ENCODE assay signal across 8 mouse cellular contexts in the genomic region with DNA sequence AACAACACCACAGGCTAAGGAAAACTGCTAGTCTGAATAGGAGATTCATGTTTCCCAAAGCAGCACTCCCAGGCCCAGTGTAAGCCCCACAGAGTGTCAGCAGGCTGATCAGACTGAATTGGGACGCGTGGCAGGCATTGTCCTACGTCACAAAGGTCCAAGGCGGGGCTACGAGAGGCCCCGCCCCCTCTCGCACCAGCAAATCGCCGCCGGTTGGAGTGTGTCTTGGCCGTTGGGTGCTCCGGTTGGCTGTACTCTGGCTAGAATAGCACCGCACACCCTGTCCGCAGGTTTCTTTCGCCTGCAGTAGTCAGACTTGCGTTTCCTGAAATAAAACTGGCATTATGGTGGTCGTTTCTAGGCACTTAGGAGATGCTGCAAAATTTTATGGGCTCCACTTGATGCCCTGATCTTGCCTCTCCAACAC. TPM values are rescaled to one million over a fixed set of nuclear protein-coding genes. Genes with fewer than 3 reads are reported as not detected.
DNase-seq lines count a peak whose midpoint lies in the region; ATAC-seq and TF ChIP-seq lines count a peak whose summit lies in the region.

A gene (minus strand): TSS at position 151 of the 427 bp plus-strand sequence.

- H3K9me3 ChIP-seq in heart, embryonic 13.5 days: no peaks in the 10 kb centered on the region
- H3K9me3 ChIP-seq in kidney, postnatal 0 days (replicated peaks; ENCODE audit: low read length): no peaks in the 10 kb centered on the region
- no peaks in the 10 kb centered on the region for H3K9me3 ChIP-seq in liver, embryonic 11.5 days (ENCODE audit: control insufficient read depth, low read length)

- peak; percentile 95 for DNase-seq in kidney, postnatal 0 days (ENCODE audit: low spot score)
- DNase-seq in liver, embryonic 11.5 days (ENCODE audit: low spot score): peak; percentile 94
- peak; percentile 86 to 93 for DNase-seq in spleen, postnatal 4 days (ENCODE audit: low spot score in 2 of 2)

- ATAC-seq in CD4-positive, CD25-positive, alpha-beta regulatory T cell, adult 4 months: peak; percentile 85
- peak; percentile 91 for ATAC-seq in erythroid progenitor cell, adult 5-6 weeks (replicated peaks; ENCODE audit: low FRiP score, poor library complexity, severe bottlenecking)
- ATAC-seq in heart, embryonic 13.5 days (ENCODE audit: extremely low read depth, insufficient number of reproducible peaks, low FRiP score, low TSS enrichment): peak; percentile 85
- ATAC-seq in kidney, postnatal 0 days (replicated peaks; ENCODE audit: low FRiP score, low read depth): peak; percentile 93
- ATAC-seq in liver, embryonic 11.5 days (replicated peaks; ENCODE audit: low FRiP score): peak; percentile 90

- WGBS in heart, embryonic 13.5 days: under 1% methylated on average over 17 of the region's 17 CpGs
- WGBS in kidney, postnatal 0 days: 2% methylated on average over 17 of the region's 17 CpGs
- WGBS in liver, embryonic 11.5 days: under 1% methylated on average over 17 of the region's 17 CpGs

- peak within 1 kb of the TSS; percentile 82 for H3K27ac ChIP-seq in brown adipose tissue, adult 24 weeks (replicated peaks; ENCODE audit: low read depth, low read length)
- H3K27ac ChIP-seq in heart, embryonic 13.5 days (replicated peaks): peak within 1 kb of the TSS; percentile 79
- peak within 1 kb of the TSS; percentile 88 for H3K27ac ChIP-seq in kidney, postnatal 0 days
- H3K27ac ChIP-seq in liver, embryonic 11.5 days (ENCODE audit: low read depth, low read length): peak within 1 kb of the TSS; percentile 71

- H3ac ChIP-seq in myocyte (ENCODE audit: control insufficient read depth, insufficient read length): no peak within 1 kb of the TSS

- peaks cover 25% of the 10 kb centered on the region for H3K79me2 ChIP-seq in myocyte (ENCODE audit: control insufficient read depth, insufficient read depth)

- H3K4me1 ChIP-seq in brown adipose tissue, adult 24 weeks (ENCODE audit: control insufficient read depth, insufficient read depth, insufficient read length, low read length): peaks cover 10% of the 10 kb centered on the region
- H3K4me1 ChIP-seq in heart, embryonic 13.5 days: peaks cover 37% of the 10 kb centered on the region
- peaks cover 11% of the 10 kb centered on the region; the same call in 1 of the 2 replicates for H3K4me1 ChIP-seq in kidney, postnatal 0 days (replicated peaks; ENCODE audit: insufficient read depth, low read length)
- H3K4me1 ChIP-seq in liver, embryonic 11.5 days (replicated peaks; ENCODE audit: control insufficient read depth, insufficient read depth, low read length): peaks cover 10% of the 10 kb centered on the region

- H3K4me3 ChIP-seq in brown adipose tissue, adult 24 weeks (ENCODE audit: insufficient read depth, low read depth, low read length): peak within 1 kb of the TSS; percentile 74
- H3K4me3 ChIP-seq in heart, embryonic 13.5 days: peak within 1 kb of the TSS; percentile 59
- peak within 1 kb of the TSS; percentile 50 for H3K4me3 ChIP-seq in kidney, postnatal 0 days (replicated peaks; ENCODE audit: low read depth, low read length)
- peak within 1 kb of the TSS; percentile 60 for H3K4me3 ChIP-seq in liver, embryonic 11.5 days (ENCODE audit: low read depth, low read length)
- H3K4me3 ChIP-seq in myocyte: peak within 1 kb of the TSS; percentile 33

- TF ChIP-seq CTCF in kidney, postnatal 0 days (IDR thresholded peaks at IDR 0.05; ENCODE audit: low read depth): no peak

- no peaks in the 10 kb centered on the region; the same call in 1 of the 2 replicates for H3K36me3 ChIP-seq in heart, embryonic 13.5 days
- H3K36me3 ChIP-seq in kidney, postnatal 0 days (ENCODE audit: insufficient read depth, low read length): 0 out of 2 replicates have a peak, but pooled peaks cover 4% of the 10 kb centered on the region
- H3K36me3 ChIP-seq in liver, embryonic 11.5 days (ENCODE audit: control insufficient read depth, insufficient read depth, low read length): no peaks in the 10 kb centered on the region
- H3K36me3 ChIP-seq in myocyte (ENCODE audit: control insufficient read depth, insufficient read depth): no peaks in the 10 kb centered on the region

- H3K4me2 ChIP-seq in heart, embryonic 13.5 days: peak within 1 kb of the TSS; percentile 76
- H3K4me2 ChIP-seq in kidney, postnatal 0 days (ENCODE audit: low read length): peak within 1 kb of the TSS; percentile 70
- H3K4me2 ChIP-seq in liver, embryonic 11.5 days: peak within 1 kb of the TSS; percentile 84
- H3K4me2 ChIP-seq in myocyte (ENCODE audit: low read depth): peak within 1 kb of the TSS; percentile 77

- peak within 1 kb of the TSS; percentile 84 for H3K9ac ChIP-seq in heart, embryonic 13.5 days
- peak within 1 kb of the TSS; percentile 63 for H3K9ac ChIP-seq in kidney, postnatal 0 days (ENCODE audit: low read depth, low read length)
- peak within 1 kb of the TSS; percentile 72 for H3K9ac ChIP-seq in liver, embryonic 11.5 days (ENCODE audit: low read depth, low read length)

- peak; percentile 96 for TF ChIP-seq POLR2A in myocyte (IDR thresholded peaks at IDR 0.05; ENCODE audit: insufficient read length, low read depth)

- H3K27me3 ChIP-seq in heart, embryonic 13.5 days (replicated peaks): no peaks in the 10 kb centered on the region
- no peaks in the 10 kb centered on the region for H3K27me3 ChIP-seq in kidney, postnatal 0 days (ENCODE audit: insufficient read depth, low read length)
- H3K27me3 ChIP-seq in liver, embryonic 11.5 days (replicated peaks; ENCODE audit: control insufficient read depth, insufficient read depth, low read length): no peaks in the 10 kb centered on the region
- H3K27me3 ChIP-seq in myocyte (ENCODE audit: control insufficient read depth, insufficient read depth, insufficient read length): no peaks in the 10 kb centered on the region

TF ChIP-seq in myocyte, 11 proteins besides CTCF, POLR2A, EP300 and RAD21:
- TF ChIP-seq SRF (IDR thresholded peaks at IDR 0.05; ENCODE audit: control insufficient read depth, insufficient read length, low read depth) (no peak), MAX (IDR thresholded peaks at IDR 0.05; ENCODE audit: low read depth) (no peak), POLR2AphosphoS2 (IDR thresholded peaks at IDR 0.05; ENCODE audit: insufficient read length, low read depth) (peak; percentile 95), REST (IDR thresholded peaks at IDR 0.05; ENCODE audit: insufficient read depth, insufficient read length) (peak; percentile 2)

RNA-seq across cellular contexts. Expression of the gene that starts here (rescaled TPM):
- 1 to 10 TPM; 4.8 to 5.9 TPM for polyA plus RNA-seq in CD4-positive, CD25-positive, alpha-beta regulatory T cell, adult 4 months (2017; shearing (Covaris generic))
- 69.7 and 69.9 TPM in 2 replicates for polyA plus RNA-seq in brown adipose tissue, adult 24 weeks (2012; ENCODE audit: insufficient read depth, insufficient read length, missing spikeins)
- 7.5 TPM in 1 of 2 replicates, not detected in the other for total RNA-seq in erythroid progenitor cell, adult 5-6 weeks (2015; ENCODE audit: low replicate concordance)
- total RNA-seq in erythroid progenitor cell, adult 5-6 weeks (2017; ENCODE audit: low replicate concordance): 3.0 TPM in 1 of 2 replicates, not detected in the other
- 62.4 and 64.8 TPM in 2 replicates for polyA plus RNA-seq in heart, embryonic 13.5 days (2015; fragmentation: Nextera tagmentation; extraction: Ambion mirVana)
- 67.6 and 67.8 TPM in 2 replicates for polyA plus RNA-seq in kidney, postnatal 0 days (2015; fragmentation: Nextera tagmentation; extraction: Ambion mirVana)
- 13.6 and 19.5 TPM in 2 replicates for polyA plus RNA-seq in liver, embryonic 11.5 days (2014; fragmentation: Nextera tagmentation; extraction: Ambion mirVana)
- 34.8 TPM for polyA plus RNA-seq in myocyte (2012; fragmentation: generic; extraction: Trizol)

Comparison
In these comparisons a context has a peak if more than half of its experiments do, and no peak if none do; other contexts are left out.
1. Peak in every context shown above with its lines: DNase-seq, ATAC-seq, H3K4me3 ChIP-seq and H3K27ac ChIP-seq.